In the genomic region with DNA sequence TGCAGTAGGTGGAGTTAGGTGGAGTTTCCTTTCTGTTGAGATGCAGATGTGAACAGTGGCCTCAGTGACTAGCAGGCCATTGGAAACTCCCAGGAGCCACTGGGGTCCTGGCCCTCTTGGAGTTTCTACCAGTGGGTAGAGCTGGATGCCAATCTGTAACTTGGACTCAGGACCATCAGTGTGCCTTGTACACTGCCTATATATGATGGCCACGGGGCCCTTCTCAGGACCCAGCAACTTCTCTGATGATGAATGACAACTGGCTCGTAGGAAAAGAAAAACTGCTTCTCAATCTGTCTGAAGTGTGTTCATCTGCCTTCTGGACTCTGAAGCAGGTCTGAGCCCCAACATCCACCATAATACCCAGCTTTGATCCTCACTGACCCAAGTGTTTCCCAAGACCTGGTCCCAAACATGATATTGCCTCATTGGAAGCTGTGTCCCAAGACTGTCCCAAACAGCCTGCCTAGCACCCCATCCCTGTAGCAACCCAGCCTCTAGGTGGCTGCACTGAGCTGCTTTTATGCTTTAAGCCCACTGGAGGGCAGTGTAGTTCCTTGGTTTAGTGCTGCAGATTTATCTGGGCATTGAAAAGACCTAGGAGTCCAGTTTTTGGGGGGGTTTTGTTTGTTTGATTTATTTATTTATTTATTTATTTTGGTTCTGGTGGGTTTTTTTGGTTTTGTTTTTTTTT, we compare ENCODE assay signal across 8 mouse cellular contexts. TPM values are rescaled to one million over a fixed set of nuclear protein-coding genes. Genes with fewer than 3 reads are reported as not detected.
A peak's percentile ranks its signal among the peaks of the same experiment; 100 is the strongest.
DNase-seq lines count a peak whose midpoint lies in the region; ATAC-seq and TF ChIP-seq lines count a peak whose summit lies in the region.

No protein-coding gene starts in this region.

- H3K9me3 ChIP-seq in hindbrain, postnatal 0 days (ENCODE audit: low read length), result no peaks in the 10 kb centered on the region

- H3K9ac ChIP-seq in hindbrain, postnatal 0 days (replicated peaks; ENCODE audit: low read length), result no peak overlapping the region

- peaks cover 19% of the 10 kb centered on the region for H3K36me3 ChIP-seq in hindbrain, postnatal 0 days (ENCODE audit: insufficient read depth, low read length)

- ATAC-seq in hindbrain, postnatal 0 days, result peak; percentile 81

- DNase-seq in ZHBTc4 (ENCODE audit: low read depth, low spot score), result peak; percentile 77
- DNase-seq in cerebellum, postnatal 25 days, result peak; percentile 74 to 81
- peak; percentile 65 to 78 for DNase-seq in frontal cortex, postnatal 36 days (ENCODE audit: low spot score in 2 of 2)
- DNase-seq in hindbrain, postnatal 0 days (ENCODE audit: low spot score), result peak; percentile 91
- DNase-seq in left cerebral cortex, adult 11 months (ENCODE audit: low spot score), result peak; percentile 61
- DNase-seq in lung, postnatal 4 days, result peak; percentile 71 to 84
- DNase-seq in retina, postnatal 7 days (ENCODE audit: low read depth, low spot score), result peak; percentile 55
- DNase-seq in yolk sac, embryonic 10.5 days (ENCODE audit: low spot score), result peak; percentile 57

- H3K27ac ChIP-seq in hindbrain, postnatal 0 days, result no peak overlapping the region

- no peak overlapping the region for H3K4me3 ChIP-seq in hindbrain, postnatal 0 days (ENCODE audit: low read length)

- TF ChIP-seq CTCF in hindbrain, postnatal 0 days (IDR thresholded peaks at IDR 0.05; ENCODE audit: low read depth), result peak; percentile 100

- no peaks in the 10 kb centered on the region for H3K4me1 ChIP-seq in hindbrain, postnatal 0 days (ENCODE audit: insufficient read depth, low read length)

- H3K27me3 ChIP-seq in hindbrain, postnatal 0 days (ENCODE audit: insufficient read depth, low read length), result no peaks in the 10 kb centered on the region

- no peak overlapping the region for H3K4me2 ChIP-seq in hindbrain, postnatal 0 days (ENCODE audit: low read depth, low read length)

- WGBS in hindbrain, postnatal 0 days, result 76% methylated on average over 2 of the region's 2 CpGs

RNA-seq across cellular contexts. Expression of a gene that starts 40.9 kb away (rescaled TPM):
- 329 and 336 TPM in 2 replicates for total RNA-seq in hindbrain, postnatal 0 days (2014; rRNA removed)
- 244 and 253 TPM in 2 replicates for polyA plus RNA-seq in hindbrain, postnatal 0 days (2015; fragmentation: Nextera tagmentation; extraction: Ambion mirVana)

RNA-seq across cellular contexts. Expression of a gene that starts 59.9 kb away (rescaled TPM):
- 141 and 153 TPM in 2 replicates for total RNA-seq in hindbrain, postnatal 0 days (2014; rRNA removed)
- 39.9 and 41.6 TPM in 2 replicates for polyA plus RNA-seq in hindbrain, postnatal 0 days (2015; fragmentation: Nextera tagmentation; extraction: Ambion mirVana)
